Mouse (Mus musculus) thymus, adult 2 months (tissue): Measurements from ENCODE around the gene Polg. TPM values are rescaled to one million over a fixed set of nuclear protein-coding genes. Genes with fewer than 3 reads are reported as not detected.

ENCODE experiments used
- DNase-seq: peaks from one replicate; pipeline ENCODE4 v3.0.0; 2021
- H3K27ac ChIP-seq: fragments of 200-500 bp; 2 replicates; pipeline ENCODE4 v1.5.1; 2012; ENCODE audit warnings: low read length, control low read depth; ENCODE audit not compliant: control insufficient read depth, insufficient read depth
- H3K27me3 ChIP-seq: fragments of 200-500 bp; 2 replicates; pipeline ENCODE4 v1.6.1; 2012; ENCODE audit warnings: mild to moderate bottlenecking, low read length, moderate library complexity, mixed read lengths; ENCODE audit not compliant: control insufficient read depth, insufficient read depth
- H3K36me3 ChIP-seq: fragments of 200-500 bp; 2 replicates; pipeline ENCODE4 v1.6.1; 2012; ENCODE audit warnings: mild to moderate bottlenecking, low read length, moderate library complexity; ENCODE audit not compliant: control insufficient read depth, insufficient read depth
- H3K4me1 ChIP-seq: fragments of 200-500 bp; replicated peaks from 2 replicates; pipeline ENCODE4 v1.6.1; 2012; ENCODE audit warnings: low read length; ENCODE audit not compliant: control insufficient read depth, insufficient read depth
- H3K4me3 ChIP-seq: fragments of 200-500 bp; 2 replicates; pipeline ENCODE4 v1.5.1; 2012; ENCODE audit warnings: mild to moderate bottlenecking, low read length, control low read depth, moderate library complexity; ENCODE audit not compliant: control insufficient read depth, insufficient read depth
- CTCF ChIP-seq: fragments of 200-500 bp; IDR thresholded peaks from 2 replicates; pipeline ENCODE4 v1.5.1; 2012; ENCODE audit warnings: mild to moderate bottlenecking, control low read depth, low read length, moderate library complexity, borderline replicate concordance; ENCODE audit not compliant: control insufficient read depth, poor library complexity, insufficient read depth; ENCODE audit errors: extremely low read depth
- POLR2A ChIP-seq: fragments of 200-500 bp; IDR thresholded peaks from 2 replicates; pipeline ENCODE4 v1.6.1; 2012; ENCODE audit warnings: mild to moderate bottlenecking, low read length, control low read depth, moderate library complexity; ENCODE audit not compliant: control insufficient read depth, poor library complexity, insufficient read depth; ENCODE audit errors: extremely low read depth
- WGBS: fragments of 180-500 bp; shearing (Covaris S2); methylation state at CpG from one replicate; pipeline ENCODE4 v1.1.7; 2018; 5-methylcytosine and 5-hydroxymethylcytosine counted together
- polyA plus RNA-seq: library from polyadenylated mRNA; depleted of rRNA; stranded (reverse); fragments of >200 nt; gene quantifications from 2 replicates; pipeline ENCODE4 v1.2.3, GENCODE M21; 2012

Polg gene
- polyA plus RNA-seq, 1 experiment = 164 TPM

DNA sequence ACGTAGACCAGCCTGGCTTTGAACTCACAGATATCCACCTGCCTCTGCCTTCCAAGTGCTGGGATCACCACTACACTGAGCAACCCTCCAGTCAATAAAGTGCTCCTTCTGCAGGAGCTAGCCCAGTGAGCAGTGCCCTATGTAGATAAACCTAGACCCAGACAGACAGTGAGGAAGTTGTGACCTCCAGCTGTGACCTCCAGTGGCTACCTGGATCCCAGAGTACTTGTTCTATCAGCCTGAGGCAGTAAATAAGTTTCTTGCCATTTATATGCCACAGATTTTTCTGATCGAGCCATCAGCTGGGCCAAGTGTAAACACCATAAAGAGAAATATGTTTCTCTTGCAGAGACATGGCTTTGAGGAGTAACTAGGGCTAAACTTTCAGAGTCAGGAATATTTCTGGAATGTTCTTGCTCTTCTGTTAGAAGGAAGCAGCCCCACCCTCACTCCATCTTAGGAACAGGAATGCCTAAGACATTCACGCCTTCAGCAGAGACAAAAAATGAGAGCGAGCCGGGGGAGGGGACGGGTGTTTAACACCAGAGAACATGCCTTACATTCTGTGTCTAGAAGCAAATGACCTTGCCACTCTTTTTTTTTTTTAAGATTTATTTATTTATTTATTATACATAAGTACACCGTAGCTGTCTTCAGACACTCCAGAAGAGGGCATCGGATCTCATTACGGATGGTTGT lies 7.5 kb upstream of the Polg start:
- WGBS = 96% methylated on average over 9 of the region's 9 CpGs
- no peaks in the 10 kb centered on the region; the same call in 1 of the 2 replicates for H3K4me1 ChIP-seq
- H3K4me3 ChIP-seq = no peak overlapping the region
- H3K27me3 ChIP-seq = no peaks in the 10 kb centered on the region
- DNase-seq = no peak
- TF ChIP-seq POLR2A (no peak), CTCF (no peak)
- H3K27ac ChIP-seq = no peak overlapping the region
- H3K36me3 ChIP-seq = no peaks in the 10 kb centered on the region

GRCm38 (mm10) chr7:79472792-79473191 lies 6.6 kb upstream of the Polg start:
- TF ChIP-seq POLR2A (no peak), CTCF (no peak)
- H3K27me3 ChIP-seq = no peaks in the 10 kb centered on the region
- 89% methylated on average over 2 of the region's 2 CpGs for WGBS
- H3K4me1 ChIP-seq = peaks cover under 1% of the 10 kb centered on the region; the same call in 1 of the 2 replicates
- no peak overlapping the region for H3K27ac ChIP-seq
- DNase-seq = no peak
- H3K4me3 ChIP-seq = no peak overlapping the region
- no peaks in the 10 kb centered on the region for H3K36me3 ChIP-seq

DNA sequence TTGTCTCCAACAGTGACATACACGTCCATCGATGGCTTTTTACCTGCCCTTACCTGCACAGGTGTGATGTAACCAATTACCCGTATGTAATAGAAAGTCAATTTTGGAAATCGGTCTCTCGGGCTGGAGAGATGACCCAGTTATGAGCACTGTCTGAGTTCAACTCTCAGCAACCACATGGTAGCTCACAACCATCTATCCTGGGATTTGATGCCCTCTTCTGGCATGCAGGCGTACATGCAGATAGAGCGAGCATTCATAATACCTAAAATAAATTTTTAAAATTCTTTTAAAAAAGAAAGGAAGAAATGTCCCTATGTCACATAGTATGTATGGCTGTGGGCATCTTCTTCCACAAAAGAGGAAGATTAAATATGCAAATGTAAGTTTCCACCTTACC lies 5.3 kb upstream of the Polg start:
- WGBS = 71% methylated on average over 7 of the region's 7 CpGs
- Histone ChIP-seq H3K27me3 (no peaks in the 10 kb centered on the region), H3K4me3 (no peak overlapping the region), H3K36me3 (no peaks in the 10 kb centered on the region), H3K27ac (no peak overlapping the region), H3K4me1 (peaks cover 9% of the 10 kb centered on the region)
- TF ChIP-seq POLR2A (no peak), CTCF (no peak)
- no peak for DNase-seq

DNA sequence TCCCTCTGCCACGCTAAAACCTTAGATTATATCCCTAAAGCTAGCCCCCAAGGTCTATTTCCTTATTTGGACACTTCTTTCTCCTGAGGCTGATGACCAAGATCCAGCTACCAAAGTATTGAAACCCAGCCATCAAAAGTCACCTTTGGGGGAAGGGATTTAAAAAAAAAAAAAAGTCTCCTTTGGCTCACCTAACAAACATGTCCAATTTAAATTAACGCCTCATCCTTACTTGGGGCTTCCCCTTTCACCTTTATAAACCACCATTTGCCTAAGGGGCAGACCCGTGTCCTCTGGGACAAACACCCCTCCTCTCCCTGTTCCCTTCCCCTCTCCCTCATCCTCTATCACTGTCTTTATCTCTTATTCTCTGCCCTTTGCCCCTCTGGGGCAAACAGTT lies 4.6 kb upstream of the Polg start:
- no peaks in the 10 kb centered on the region for H3K27me3 ChIP-seq
- no peak for DNase-seq
- H3K36me3 ChIP-seq = no peaks in the 10 kb centered on the region
- peaks cover 9% of the 10 kb centered on the region for H3K4me1 ChIP-seq
- H3K4me3 ChIP-seq = no peak overlapping the region
- H3K27ac ChIP-seq = no peak overlapping the region
- TF ChIP-seq POLR2A (no peak), CTCF (no peak)
- WGBS = 87% methylated on average over 3 of the region's 3 CpGs

DNA sequence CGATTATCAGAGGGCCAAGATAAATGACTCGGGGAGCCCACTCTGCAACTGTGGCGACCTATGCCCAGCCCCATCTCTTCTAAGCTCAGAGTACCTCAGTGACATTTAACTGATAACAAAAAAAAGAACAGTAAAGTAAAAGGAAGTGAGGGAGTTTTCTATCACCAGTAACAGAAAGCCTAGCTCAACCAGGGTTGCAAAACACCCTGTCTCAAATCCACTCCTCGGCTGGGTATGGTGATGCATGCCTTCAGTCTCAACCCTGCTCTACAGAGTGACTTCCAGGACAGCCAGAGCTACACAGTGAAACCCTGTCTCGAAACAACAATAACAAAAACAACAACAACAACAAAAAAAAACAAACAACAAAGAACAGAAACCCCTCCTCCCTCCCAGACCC lies 3.6 kb upstream of the Polg start:
- no peak overlapping the region for H3K27ac ChIP-seq
- H3K27me3 ChIP-seq = no peaks in the 10 kb centered on the region
- no peak overlapping the region for H3K4me3 ChIP-seq
- WGBS = 88% methylated on average over 5 of the region's 5 CpGs
- H3K4me1 ChIP-seq = peaks cover 17% of the 10 kb centered on the region
- no peaks in the 10 kb centered on the region for H3K36me3 ChIP-seq
- no peak for TF ChIP-seq POLR2A
- no peak for TF ChIP-seq CTCF
- no peak for DNase-seq

- DNase-seq = no peak
- no peak for TF ChIP-seq POLR2A
- no peak for TF ChIP-seq CTCF
- H3K27me3 ChIP-seq = no peaks in the 10 kb centered on the region
- H3K4me3 ChIP-seq = no peak overlapping the region
- H3K27ac ChIP-seq = no peak overlapping the region
- peaks cover 25% of the 10 kb centered on the region for H3K4me1 ChIP-seq
- 90% methylated on average over 8 of the region's 8 CpGs for WGBS
- H3K36me3 ChIP-seq = no peaks in the 10 kb centered on the region
Observed at GRCm38 (mm10) chr7:79468994-79469393, 2.8 kb upstream of the Polg start.

GRCm38 (mm10) chr7:79467951-79468350 lies 1.8 kb upstream of the Polg start:
- 20% methylated on average over 6 of the region's 6 CpGs for WGBS
- TF ChIP-seq CTCF = no peak
- no peak for TF ChIP-seq POLR2A
- no peak for DNase-seq
- H3K4me1 ChIP-seq = peaks cover 30% of the 10 kb centered on the region
- H3K27ac ChIP-seq = no peak overlapping the region
- H3K36me3 ChIP-seq = peaks cover 4% of the 10 kb centered on the region; the same call in 1 of the 2 replicates
- no peak overlapping the region for H3K4me3 ChIP-seq
- no peaks in the 10 kb centered on the region for H3K27me3 ChIP-seq
